Mouse (Mus musculus): ENCODE data around the gene Btbd35f1. TPM values are rescaled to one million over a fixed set of nuclear protein-coding genes. Genes with fewer than 3 reads are reported as not detected.
"Not testable (repeated sequence)": the region's sequence is repeated elsewhere in the genome, so short reads cannot be mapped to it uniquely, and the experiment has no call there.

Btbd35f1 gene
- total RNA-seq (2021), result not detected
- long read RNA-seq, experiment 1, result 0 reads
- long read RNA-seq, experiment 2, result 0 reads

GRCm38 (mm10) chrX:32559755-32560154, at the start of gene Btbd35f1:
Gene Btbd35f1 (plus strand): TSS chrX:32560055.
- DNase-seq, result not testable (repeated sequence)

GRCm38 (mm10) chrX:32590878-32591542, 31.2 kb downstream of the Btbd35f1 start:
- not testable (repeated sequence) for DNase-seq

- DNase-seq, result not testable (repeated sequence)
Observed at GRCm38 (mm10) chrX:32601008-32601407, 41.2 kb downstream of the Btbd35f1 start.

- DNase-seq, result not testable (repeated sequence)
Observed at GRCm38 (mm10) chrX:32601425-32601824, 41.6 kb downstream of the Btbd35f1 start.

Other genes with a start within 250 kb of the Btbd35f1 start
- gene Gm5926, start 90.7 kb downstream of the Btbd35f1 start, total RNA-seq (2021), result not detected
- gene Btbd35f21, start 166.1 kb downstream of the Btbd35f1 start, total RNA-seq (2021), result not detected

Data from gastrocnemius, postnatal 10 days (tissue).